Mouse (Mus musculus) liver, adult 2 months (tissue): ENCODE data around the gene Nfam1.

Experiments
- CTCF ChIP-seq: fragments of 200-500 bp; IDR thresholded peaks from 2 replicates; pipeline ENCODE4 v1.5.1; 2011; ENCODE audit warnings: low read depth, low read length, control low read depth
- POLR2A ChIP-seq: fragments of 200-500 bp; IDR thresholded peaks from 2 replicates; pipeline ENCODE4 v1.6.1; 2011; ENCODE audit warnings: low read length, control low read depth; ENCODE audit not compliant: insufficient read depth; ENCODE audit errors: extremely low read depth

DNA sequence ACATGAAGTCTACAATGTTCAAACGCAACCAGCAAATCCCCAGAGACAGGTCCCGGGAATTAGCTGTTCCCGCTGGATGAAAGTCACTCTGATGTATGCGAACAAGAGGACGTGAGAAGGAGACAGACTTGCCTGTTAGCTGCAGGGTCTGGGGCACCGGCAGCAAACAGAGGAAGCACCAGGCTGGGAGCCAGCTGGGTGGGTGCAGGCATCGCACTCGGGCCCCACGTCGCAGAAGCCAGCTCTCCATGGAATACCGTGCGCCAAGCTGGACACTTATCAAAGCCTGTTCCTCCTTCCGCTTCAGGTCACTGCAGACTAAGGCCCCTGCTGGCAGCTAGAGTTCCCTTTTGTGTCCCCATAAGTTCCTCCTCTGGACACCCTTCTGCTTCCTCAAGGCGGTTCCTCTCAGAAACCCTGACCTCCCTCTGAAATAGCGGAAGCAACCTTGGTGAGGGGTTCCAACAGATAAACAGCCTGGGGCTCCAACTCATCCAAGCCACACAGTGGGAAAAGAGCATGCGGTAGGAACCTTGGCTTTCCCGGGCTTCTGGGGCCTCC, at the start of gene Nfam1:
- TF ChIP-seq CTCF (no peak), POLR2A (no peak)
